Mouse (Mus musculus) limb, embryonic 10.5 days (tissue): ENCODE measurements around the gene Fam213b. TPM values are rescaled to one million over a fixed set of nuclear protein-coding genes. Genes with fewer than 3 reads are reported as not detected.

ENCODE experiments used
- polyA plus RNA-seq: library from polyadenylated mRNA; unstranded; fragments of >200 nt; fragmentation: Nextera tagmentation; extraction: Ambion mirVana; gene quantifications from 2 replicates; pipeline ENCODE4 v1.2.1, GENCODE M21; 2016

Gene Fam213b
- polyA plus RNA-seq, 1 experiment from 2014 or later: 42.7 TPM

Other genes starting within 250 kb of the Fam213b start
- not detected in 2 replicates for gene Actrt2, start 231.3 kb downstream of the Fam213b start, polyA plus RNA-seq
- 0.41 and 0.46 TPM in 2 replicates for gene Ttc34, start 61.7 kb downstream of the Fam213b start, polyA plus RNA-seq
- gene Mmel1, start 29.6 kb downstream of the Fam213b start, polyA plus RNA-seq: 0.15 TPM in 1 of 2 replicates, not detected in the other
- 0.55 and 2.4 TPM in 2 replicates for gene Tnfrsf14, start 29.4 kb upstream of the Fam213b start, polyA plus RNA-seq
- 0.33 and 1.1 TPM in 2 replicates for gene Hes5, start 61.8 kb upstream of the Fam213b start, polyA plus RNA-seq
- 45.8 and 56.5 TPM in 2 replicates for gene Pank4, start 65.0 kb upstream of the Fam213b start, polyA plus RNA-seq
- gene Plch2, start 157.6 kb upstream of the Fam213b start, polyA plus RNA-seq: 1.5 and 1.8 TPM in 2 replicates
- 23.8 and 26.0 TPM in 2 replicates for gene Pex10, start 167.9 kb upstream of the Fam213b start, polyA plus RNA-seq
- 133 and 142 TPM in 2 replicates for gene Rer1, start 187.2 kb upstream of the Fam213b start, polyA plus RNA-seq
- 3.5 and 6.5 TPM in 2 replicates for gene Morn1, start 187.4 kb upstream of the Fam213b start, polyA plus RNA-seq